Mouse (Mus musculus): ENCODE results near the gene 2310022A10Rik. TPM values are rescaled to one million over a fixed set of nuclear protein-coding genes. Genes with fewer than 3 reads are reported as not detected.

The 2310022A10Rik gene
- total and polyA plus RNA-seq, 3 experiments: 72.0 to 79.5 (median 72.1) TPM

GRCm38 (mm10) chr7:27586861-27587260 lies 33.8 kb downstream of the 2310022A10Rik start:
- no peak for TF ChIP-seq CTCF (IDR thresholded peaks at IDR 0.05)
- TF ChIP-seq EP300 (IDR thresholded peaks at IDR 0.05; ENCODE audit: insufficient read depth, low read depth, low read length): no peak
- TF ChIP-seq POLR2A (IDR thresholded peaks at IDR 0.05; ENCODE audit: insufficient read depth, low read depth, low read length): no peak
- Histone ChIP-seq H3K79me2 (replicated peaks; ENCODE audit: control insufficient read depth, insufficient read depth, low read length) (no peaks in the 10 kb centered on the region), H3K27me3 (ENCODE audit: control insufficient read depth, insufficient read depth, low read length) (no peaks in the 10 kb centered on the region)

GRCm38 (mm10) chr7:27587741-27588140 lies 34.7 kb downstream of the 2310022A10Rik start:
- Histone ChIP-seq H3K27me3 (ENCODE audit: control insufficient read depth, insufficient read depth, low read length) (no peaks in the 10 kb centered on the region), H3K27ac (no peak overlapping the region), H3K4me1 (ENCODE audit: control insufficient read depth, insufficient read depth, low read length) (no peaks in the 10 kb centered on the region; the same call in 1 of the 2 replicates), H3K9ac (ENCODE audit: low read depth, low read length) (no peak overlapping the region), H3K79me2 (replicated peaks; ENCODE audit: control insufficient read depth, insufficient read depth, low read length) (no peaks in the 10 kb centered on the region), H3K36me3 (ENCODE audit: control insufficient read depth, insufficient read depth, low read length) (no peaks in the 10 kb centered on the region), H3K4me3 (no peak overlapping the region)
- TF ChIP-seq CTCF (IDR thresholded peaks at IDR 0.05): peak; percentile 46
- no peak for TF ChIP-seq POLR2A (IDR thresholded peaks at IDR 0.05; ENCODE audit: insufficient read depth, low read depth, low read length)
- intact Hi-C loops (cut with DNase I): no loop called here
- 77% methylated on average over 2 of the region's 2 CpGs for WGBS
- DNase-seq: no peak

More at GRCm38 (mm10) chr7:27586861-27587260, 33.8 kb downstream of the 2310022A10Rik start:
- WGBS: 91% methylated on average over 2 of the region's 2 CpGs
- Histone ChIP-seq H3K9ac (ENCODE audit: low read depth, low read length) (no peak overlapping the region), H3K4me1 (ENCODE audit: control insufficient read depth, insufficient read depth, low read length) (no peaks in the 10 kb centered on the region; the same call in 1 of the 2 replicates), H3K4me3 (no peak overlapping the region), H3K36me3 (ENCODE audit: control insufficient read depth, insufficient read depth, low read length) (no peaks in the 10 kb centered on the region), H3K27ac (no peak overlapping the region)
- intact Hi-C loops (cut with DNase I): no loop called here
- no peak for DNase-seq

GRCm38 (mm10) chr7:27590088-27590487 lies 37.1 kb downstream of the 2310022A10Rik start:
- peaks cover 12% of the 10 kb centered on the region for H3K4me1 ChIP-seq (ENCODE audit: control insufficient read depth, insufficient read depth, low read length)
- WGBS: 95% methylated on average over 4 of the region's 4 CpGs
- TF ChIP-seq CTCF (IDR thresholded peaks at IDR 0.05) (no peak), EP300 (IDR thresholded peaks at IDR 0.05; ENCODE audit: insufficient read depth, low read depth, low read length) (no peak), POLR2A (IDR thresholded peaks at IDR 0.05; ENCODE audit: insufficient read depth, low read depth, low read length) (no peak)
- no peak overlapping the region for H3K4me3 ChIP-seq
- H3K9ac ChIP-seq (ENCODE audit: low read depth, low read length): no peak overlapping the region
- H3K27ac ChIP-seq: no peak overlapping the region
- intact Hi-C loops (cut with DNase I): loop anchor here (5.0 kb wide), 3 partner anchors 83 to 258 kb away; partner anchors contain the start of gene Zfp607b
- peaks cover 4% of the 10 kb centered on the region for H3K79me2 ChIP-seq (replicated peaks; ENCODE audit: control insufficient read depth, insufficient read depth, low read length)
- no peaks in the 10 kb centered on the region; the same call in 1 of the 2 replicates for H3K36me3 ChIP-seq (ENCODE audit: control insufficient read depth, insufficient read depth, low read length)
- no peaks in the 10 kb centered on the region for H3K27me3 ChIP-seq (ENCODE audit: control insufficient read depth, insufficient read depth, low read length)
- DNase-seq: no peak

GRCm38 (mm10) chr7:27590566-27591213 lies 37.7 kb downstream of the 2310022A10Rik start:
- Histone ChIP-seq H3K27ac (peak overlapping the region; percentile 99), H3K27me3 (ENCODE audit: control insufficient read depth, insufficient read depth, low read length) (no peaks in the 10 kb centered on the region), H3K9ac (ENCODE audit: low read depth, low read length) (no peak overlapping the region; the same call in 1 of the 2 replicates), H3K4me3 (peak overlapping the region; percentile 45), H3K4me1 (ENCODE audit: control insufficient read depth, insufficient read depth, low read length) (peaks cover 14% of the 10 kb centered on the region), H3K79me2 (replicated peaks; ENCODE audit: control insufficient read depth, insufficient read depth, low read length) (peaks cover 5% of the 10 kb centered on the region), H3K36me3 (ENCODE audit: control insufficient read depth, insufficient read depth, low read length) (no peaks in the 10 kb centered on the region; the same call in 1 of the 2 replicates)
- intact Hi-C loops (cut with DNase I): loop anchor here (5.0 kb wide), 3 partner anchors 83 to 258 kb away; partner anchors contain the start of gene Zfp607b
- TF ChIP-seq POLR2A (IDR thresholded peaks at IDR 0.05; ENCODE audit: insufficient read depth, low read depth, low read length) (no peak), CTCF (IDR thresholded peaks at IDR 0.05) (peak; percentile 52), EP300 (IDR thresholded peaks at IDR 0.05; ENCODE audit: insufficient read depth, low read depth, low read length) (no peak)
- 56% methylated on average over 4 of the region's 4 CpGs for WGBS
- DNase-seq: no peak

- Histone ChIP-seq H3K27ac (peak within 1 kb of the TSS; percentile 99), H3K79me2 (replicated peaks; ENCODE audit: control insufficient read depth, insufficient read depth, low read length) (peaks cover 5% of the 10 kb centered on the region), H3K4me1 (ENCODE audit: control insufficient read depth, insufficient read depth, low read length) (peaks cover 18% of the 10 kb centered on the region), H3K9ac (ENCODE audit: low read depth, low read length) (peak within 1 kb of the TSS; percentile 99), H3K27me3 (ENCODE audit: control insufficient read depth, insufficient read depth, low read length) (no peaks in the 10 kb centered on the region), H3K36me3 (ENCODE audit: control insufficient read depth, insufficient read depth, low read length) (no peaks in the 10 kb centered on the region; the same call in 1 of the 2 replicates), H3K4me3 (peak within 1 kb of the TSS; percentile 95)
- DNase-seq: peak; percentile 88 to 94
- intact Hi-C loops (cut with DNase I): loop anchor here (2.0 to 5.0 kb wide), 4 partner anchors 15 to 259 kb away; partner anchors contain the start of gene Zfp607b
- TF ChIP-seq CTCF (IDR thresholded peaks at IDR 0.05) (peak; percentile 7; the same call in 1 of the 2 replicates), POLR2A (IDR thresholded peaks at IDR 0.05; ENCODE audit: insufficient read depth, low read depth, low read length) (peak; percentile 47), EP300 (IDR thresholded peaks at IDR 0.05; ENCODE audit: insufficient read depth, low read depth, low read length) (0 out of 2 replicates have a peak, but pooled peaks have one; percentile 44)
- WGBS: under 1% methylated on average over 66 of the region's 71 CpGs
Observed at GRCm38 (mm10) chr7:27591266-27592216, 38.5 kb downstream of the 2310022A10Rik start, which contains the start of gene Akt2. Akt2 (plus strand) TSS chr7:27591552.

All from heart, adult 2 months (tissue).